7 mouse cellular contexts compared by ENCODE assay signal in the genomic region with DNA sequence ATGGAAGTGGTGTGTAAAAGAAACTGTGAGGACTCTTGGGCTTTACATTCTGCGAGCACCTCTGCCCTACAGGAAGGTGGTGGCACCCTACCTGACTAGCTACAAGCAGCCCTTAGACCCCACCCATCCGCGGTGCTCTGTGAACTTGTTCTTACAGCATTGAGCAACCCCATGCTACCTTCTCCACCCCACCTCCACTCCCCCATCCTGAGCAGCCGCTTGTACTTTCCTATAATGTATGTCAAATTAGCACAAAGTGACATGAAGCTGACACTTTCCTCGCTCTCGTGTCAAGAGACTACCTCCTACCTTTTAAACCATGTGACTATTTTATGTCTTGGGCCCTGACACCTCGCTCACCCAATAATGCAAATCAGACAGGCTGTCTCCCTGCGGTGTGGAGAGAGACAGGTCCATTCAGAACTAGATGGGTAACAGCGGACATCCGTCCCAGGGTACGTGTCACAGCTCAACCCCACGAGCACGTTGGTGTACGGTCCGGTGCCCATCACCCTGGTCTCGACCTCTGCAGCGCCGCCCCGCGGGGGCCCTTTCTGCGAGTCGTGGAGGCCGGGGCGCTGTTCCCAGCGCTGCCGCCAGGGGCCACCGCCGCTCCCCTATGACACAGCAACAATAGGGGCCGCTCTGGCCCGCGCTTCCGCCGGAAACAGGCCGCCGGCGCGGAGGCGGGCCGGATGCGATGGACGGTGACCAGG. TPM values are rescaled to one million over a fixed set of nuclear protein-coding genes. Genes with fewer than 3 reads are reported as not detected.
DNase-seq lines count a peak whose midpoint lies in the region; ATAC-seq lines count a peak whose summit lies in the region.

TSS of gene Adrm1 (plus strand) at position 680 of the 716 bp plus-strand sequence.

- peak within 1 kb of the TSS; percentile 100 for H3K4me2 ChIP-seq in midbrain, embryonic 13.5 days (replicated peaks)

- DNase-seq in adrenal gland, postnatal 10 days = peak; percentile 99
- peak; percentile 99 for DNase-seq in embryonic facial prominence, embryonic 10.5 days (ENCODE audit: low spot score)
- DNase-seq in kidney, adult 11 months = peak; percentile 96
- DNase-seq in limb, embryonic 10.5 days (ENCODE audit: low spot score) = peak; percentile 99
- peak; percentile 98 for DNase-seq in spleen, adult 12 weeks (ENCODE audit: low spot score)

- H3K4me3 ChIP-seq in embryonic facial prominence, embryonic 10.5 days = peak within 1 kb of the TSS; percentile 92
- H3K4me3 ChIP-seq in limb, embryonic 10.5 days = peak within 1 kb of the TSS; percentile 97
- H3K4me3 ChIP-seq in midbrain, embryonic 13.5 days (replicated peaks) = peak within 1 kb of the TSS; percentile 96

- peak within 1 kb of the TSS; percentile 93 for H3K27ac ChIP-seq in embryonic facial prominence, embryonic 10.5 days (replicated peaks)
- peak within 1 kb of the TSS; percentile 95 for H3K27ac ChIP-seq in limb, embryonic 10.5 days
- peak within 1 kb of the TSS; percentile 94 for H3K27ac ChIP-seq in midbrain, embryonic 13.5 days

- H3K27me3 ChIP-seq in embryonic facial prominence, embryonic 10.5 days (replicated peaks; ENCODE audit: low read depth, poor library complexity, severe bottlenecking) = no peaks in the 10 kb centered on the region
- no peaks in the 10 kb centered on the region for H3K27me3 ChIP-seq in limb, embryonic 10.5 days (ENCODE audit: low read depth, poor library complexity, severe bottlenecking)
- H3K27me3 ChIP-seq in midbrain, embryonic 13.5 days = no peaks in the 10 kb centered on the region

- H3K4me1 ChIP-seq in embryonic facial prominence, embryonic 10.5 days = peaks cover 25% of the 10 kb centered on the region
- H3K4me1 ChIP-seq in limb, embryonic 10.5 days = peaks cover 23% of the 10 kb centered on the region
- peaks cover 27% of the 10 kb centered on the region for H3K4me1 ChIP-seq in midbrain, embryonic 13.5 days (replicated peaks)

- peak within 1 kb of the TSS; percentile 97 for H3K9ac ChIP-seq in midbrain, embryonic 13.5 days (replicated peaks)

- 4% methylated on average over 41 of the region's 41 CpGs for WGBS in embryonic facial prominence, embryonic 10.5 days
- 4% methylated on average over 41 of the region's 41 CpGs for WGBS in limb, embryonic 10.5 days
- 6% methylated on average over 41 of the region's 41 CpGs for whole genome bisulfite sequencing in midbrain, embryonic 13.5 days

- peaks cover 34% of the 10 kb centered on the region for H3K36me3 ChIP-seq in embryonic facial prominence, embryonic 10.5 days (replicated peaks)
- H3K36me3 ChIP-seq in limb, embryonic 10.5 days = peaks cover 34% of the 10 kb centered on the region
- peaks cover 33% of the 10 kb centered on the region for H3K36me3 ChIP-seq in midbrain, embryonic 13.5 days

- ATAC-seq in granulocyte monocyte progenitor cell, adult 5-6 weeks (replicated peaks; ENCODE audit: poor library complexity, severe bottlenecking) = peak; percentile 84
- peak; percentile 99 for ATAC-seq in midbrain, embryonic 13.5 days

- no peaks in the 10 kb centered on the region for H3K9me3 ChIP-seq in embryonic facial prominence, embryonic 10.5 days
- no peaks in the 10 kb centered on the region for H3K9me3 ChIP-seq in limb, embryonic 10.5 days (replicated peaks)
- no peaks in the 10 kb centered on the region for H3K9me3 ChIP-seq in midbrain, embryonic 13.5 days

RNA-seq across cellular contexts. Expression of gene Adrm1, which starts in this region (rescaled TPM):
- 100 to 1,000 TPM; 102 to 111 TPM for total RNA-seq in adrenal gland, postnatal 10 days (2021)
- 264 and 272 TPM in 2 replicates for polyA plus RNA-seq in embryonic facial prominence, embryonic 10.5 days (2016; fragmentation: Nextera tagmentation; extraction: Ambion mirVana)
- total RNA-seq in granulocyte monocyte progenitor cell, adult 5-6 weeks (2014; fragmentation: Nextera tagmentation) = 101 and 102 TPM in 2 replicates
- total RNA-seq in granulocyte monocyte progenitor cell, adult 5-6 weeks (2017) = 48.5 and 74.2 TPM in 2 replicates
- polyA plus RNA-seq in limb, embryonic 10.5 days (2016; fragmentation: Nextera tagmentation; extraction: Ambion mirVana) = 264 and 295 TPM in 2 replicates
- polyA plus RNA-seq in midbrain, embryonic 13.5 days (2015; fragmentation: Nextera tagmentation; extraction: Ambion mirVana) = 213 TPM in 2 replicates

Comparison
In these comparisons a context has a peak if more than half of its experiments do, and no peak if none do; other contexts are left out.
1. Peak in every context shown above with its lines: DNase-seq, ATAC-seq, H3K4me3 ChIP-seq and H3K27ac ChIP-seq.